ENCODE assay signal across 9 mouse cellular contexts in the genomic region with DNA sequence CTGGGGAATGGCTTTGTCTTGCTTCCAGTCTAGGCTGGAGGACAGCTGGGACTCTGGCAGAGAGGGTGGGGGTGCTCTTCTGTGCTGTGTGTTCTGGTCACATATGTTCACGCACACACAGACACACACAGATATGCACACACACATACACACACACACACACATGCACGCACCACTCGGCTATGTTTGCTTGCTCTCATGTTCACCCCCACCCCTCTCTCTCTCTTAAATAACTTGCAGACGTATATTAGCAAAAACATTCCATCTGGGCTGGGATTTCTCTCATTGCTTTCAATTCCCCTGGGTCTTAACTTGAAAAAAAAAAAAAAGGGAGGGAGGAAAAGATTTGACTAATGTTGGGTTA. TPM values are rescaled to one million over a fixed set of nuclear protein-coding genes. Genes with fewer than 3 reads are reported as not detected.
DNase-seq lines count a peak whose midpoint lies in the region; ATAC-seq lines count a peak whose summit lies in the region.
"Had no signal": no experiment of that assay in that cellular context is flagged by ENCODE, and none has a peak within 500 bp of the region (broad histone marks: within the 10 kb centered on the region; RNA-seq: fewer than 3 reads in every experiment).

No protein-coding gene starts in this region.

- H3K27ac ChIP-seq in heart, embryonic 15.5 days: peak overlapping the region; percentile 48
- H3K27ac ChIP-seq in neural tube, embryonic 12.5 days: no peak overlapping the region
- H3K27ac ChIP-seq in limb, embryonic 10.5 days: peak overlapping the region; percentile 79

- no peaks in the 10 kb centered on the region for H3K27me3 ChIP-seq in heart, embryonic 15.5 days
- H3K27me3 ChIP-seq in neural tube, embryonic 12.5 days (replicated peaks): no peaks in the 10 kb centered on the region
- H3K27me3 ChIP-seq in limb, embryonic 10.5 days (ENCODE audit: low read depth, poor library complexity, severe bottlenecking): no peaks in the 10 kb centered on the region

- peaks cover 20% of the 10 kb centered on the region for H3K4me1 ChIP-seq in heart, embryonic 15.5 days (replicated peaks)
- H3K4me1 ChIP-seq in neural tube, embryonic 12.5 days: 0 out of 2 replicates have a peak, but pooled peaks cover 6% of the 10 kb centered on the region
- H3K4me1 ChIP-seq in limb, embryonic 10.5 days: peaks cover 29% of the 10 kb centered on the region

- no peaks in the 10 kb centered on the region for H3K9me3 ChIP-seq in heart, embryonic 15.5 days (replicated peaks)
- H3K9me3 ChIP-seq in neural tube, embryonic 12.5 days: no peaks in the 10 kb centered on the region
- H3K9me3 ChIP-seq in limb, embryonic 10.5 days (replicated peaks): no peaks in the 10 kb centered on the region

- DNase-seq in heart, adult 8-10 months (ENCODE audit: low spot score): no peak
- DNase-seq in neural tube, embryonic 10.5 days (ENCODE audit: extremely low spot score, low spot score): no peak
- DNase-seq in limb, embryonic 10.5 days (ENCODE audit: low spot score): no peak
- no peak for DNase-seq in right cerebral cortex, postnatal 25 days
- DNase-seq in adrenal gland, postnatal 14 days: no peak
- no peak for DNase-seq in cerebellum, adult 18-20 months
- DNase-seq: cerebellum, adult 9-10 months had no signal

- no peak overlapping the region for H3K4me2 ChIP-seq in heart, embryonic 15.5 days
- H3K4me2 ChIP-seq in neural tube, embryonic 12.5 days (replicated peaks): no peak overlapping the region

- no peak overlapping the region for H3K4me3 ChIP-seq in heart, embryonic 15.5 days
- H3K4me3 ChIP-seq in neural tube, embryonic 12.5 days: no peak overlapping the region
- no peak overlapping the region for H3K4me3 ChIP-seq in limb, embryonic 10.5 days

- H3K36me3 ChIP-seq in heart, embryonic 15.5 days: no peaks in the 10 kb centered on the region
- H3K36me3 ChIP-seq in neural tube, embryonic 12.5 days: no peaks in the 10 kb centered on the region
- H3K36me3 ChIP-seq in limb, embryonic 10.5 days: no peaks in the 10 kb centered on the region

- 46% methylated on average over 4 of the region's 4 CpGs for WGBS in heart, embryonic 15.5 days
- 64% methylated on average over 4 of the region's 4 CpGs for WGBS in neural tube, embryonic 12.5 days
- 54% methylated on average over 4 of the region's 4 CpGs for WGBS in limb, embryonic 10.5 days

- no peak for ATAC-seq in heart, embryonic 15.5 days (replicated peaks; ENCODE audit: insufficient number of reproducible peaks, insufficient read depth, low FRiP score, low read depth)
- 0 out of 2 replicates have a peak, but pooled peaks have one; percentile 25 for ATAC-seq in neural tube, embryonic 12.5 days (ENCODE audit: low FRiP score, low read depth)

- no peak overlapping the region for H3K9ac ChIP-seq in heart, embryonic 15.5 days
- H3K9ac ChIP-seq in neural tube, embryonic 12.5 days: no peak overlapping the region

RNA-seq across cellular contexts. Expression of a gene that starts 45.3 kb away (rescaled TPM):
- polyA plus RNA-seq in heart, embryonic 15.5 days (2015; fragmentation: Nextera tagmentation; extraction: Ambion mirVana): 21.4 and 23.0 TPM in 2 replicates
- 10 to 100 TPM; 24.2 to 30.6 (median 27.2) TPM for total RNA-seq in heart, adult 8-10 months (2022)
- 30.3 and 30.9 TPM in 2 replicates for polyA plus RNA-seq in neural tube, embryonic 12.5 days (2016; fragmentation: Nextera tagmentation; extraction: Ambion mirVana)
- 10.8 and 13.7 TPM in 2 replicates for polyA plus RNA-seq in limb, embryonic 10.5 days (2016; fragmentation: Nextera tagmentation; extraction: Ambion mirVana)
- 16.4 and 22.6 TPM in 2 replicates for total RNA-seq in adrenal gland, postnatal 14 days (2021)
